In the genomic region with DNA sequence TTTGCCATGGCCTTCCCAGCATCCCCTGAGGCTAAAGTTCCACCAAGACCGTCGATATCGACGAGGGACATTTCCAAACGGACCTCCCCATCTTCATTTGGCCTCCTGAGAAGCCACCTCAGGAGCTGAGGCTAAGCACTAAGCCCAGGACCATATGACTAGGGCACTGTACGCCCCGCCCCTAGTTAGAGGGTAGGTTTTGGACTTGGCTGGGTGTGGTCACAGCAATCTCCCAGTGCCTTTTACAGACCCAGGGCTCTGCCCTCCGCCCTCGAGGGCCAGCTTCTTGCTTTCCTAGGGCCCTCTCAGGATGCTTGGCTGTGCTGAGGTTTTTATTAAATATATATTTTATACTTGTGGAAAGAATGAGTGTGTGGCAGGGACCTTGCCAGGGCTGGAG, we compare ENCODE assay signal across 14 mouse cellular contexts. TPM values are rescaled to one million over a fixed set of nuclear protein-coding genes. Genes with fewer than 3 reads are reported as not detected.
"Had no signal": no experiment of that assay in that cellular context is flagged by ENCODE, and none has a peak within 500 bp of the region (broad histone marks: within the 10 kb centered on the region; RNA-seq: fewer than 3 reads in every experiment).

No protein-coding gene starts in this region.

- DNase-seq: kidney, adult 8-10 months; kidney, postnatal 36 days; lung, adult 18-20 months; right cerebral cortex, postnatal 4 days; thymus, adult 2 months; thymus, postnatal 25 days had no signal

- H3K27ac ChIP-seq: kidney, postnatal 0 days; layer of hippocampus, adult 2 months; liver, embryonic 14.5 days; midbrain, embryonic 13.5 days; neural tube, embryonic 15.5 days; stomach, embryonic 15.5 days had no signal

- ATAC-seq: midbrain, embryonic 13.5 days had no signal

- H3K4me3 ChIP-seq: layer of hippocampus, adult 2 months; midbrain, embryonic 13.5 days; myocyte; neural tube, embryonic 15.5 days; stomach, embryonic 15.5 days had no signal

- H3K9ac ChIP-seq: liver, embryonic 14.5 days; midbrain, embryonic 13.5 days; neural tube, embryonic 15.5 days; stomach, embryonic 15.5 days had no signal

- H3K9me3 ChIP-seq: midbrain, embryonic 13.5 days; neural tube, embryonic 15.5 days; stomach, embryonic 15.5 days had no signal

- H3K4me2 ChIP-seq: midbrain, embryonic 13.5 days; neural tube, embryonic 15.5 days; stomach, embryonic 15.5 days had no signal

- H3K36me3 ChIP-seq: neural tube, embryonic 15.5 days had no signal

- H3K27me3 ChIP-seq: midbrain, embryonic 13.5 days; neural tube, embryonic 15.5 days; stomach, embryonic 15.5 days had no signal

RNA-seq across cellular contexts. Expression of a gene that starts 39.3 kb away (rescaled TPM):
- total RNA-seq: megakaryocyte-erythroid progenitor cell, adult 5-6 weeks had no signal
